Mouse (Mus musculus): Measurements from ENCODE around the gene Pdzd8. TPM values are rescaled to one million over a fixed set of nuclear protein-coding genes. Genes with fewer than 3 reads are reported as not detected.

Pdzd8 gene
- polyA plus RNA-seq (2012): 15.6 and 17.7 TPM in 2 replicates

DNA sequence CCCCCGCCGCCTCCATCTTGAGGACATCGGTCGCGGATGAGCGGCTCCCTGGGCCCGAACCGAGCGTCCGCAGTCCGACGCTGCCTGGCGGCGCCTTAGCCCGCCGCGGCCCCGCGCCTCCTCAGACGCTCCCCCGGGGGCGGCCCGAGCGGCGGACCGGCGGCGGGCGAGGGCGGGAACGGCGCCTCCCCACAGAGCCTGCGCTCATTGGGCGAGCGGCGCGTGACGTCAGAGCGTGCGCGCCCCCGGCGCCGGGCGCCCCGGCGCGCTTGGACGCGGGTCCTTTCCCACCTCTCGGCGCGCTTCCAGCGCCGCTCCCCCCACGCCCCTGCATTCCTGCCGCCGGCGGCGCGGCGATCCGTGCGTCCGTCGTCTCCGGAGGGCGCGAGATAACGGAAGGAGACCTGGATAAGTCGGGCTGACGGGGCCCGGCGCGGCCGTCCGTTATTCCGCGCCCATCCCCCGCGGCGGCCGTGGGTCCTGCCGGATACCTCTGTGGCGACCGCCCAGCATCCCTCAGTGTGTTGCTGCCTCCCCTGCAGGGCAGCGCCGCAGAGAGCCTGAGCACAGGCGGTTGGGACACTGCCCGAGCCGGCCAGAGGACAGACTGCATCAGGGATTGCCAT is at the start of gene Pdzd8:
Gene Pdzd8 (minus strand): TSS at position 123 of the 626 bp plus-strand sequence.
- TF ChIP-seq GATA1 (IDR thresholded peaks at IDR 0.05; ENCODE audit: low read length): no peak

DNA sequence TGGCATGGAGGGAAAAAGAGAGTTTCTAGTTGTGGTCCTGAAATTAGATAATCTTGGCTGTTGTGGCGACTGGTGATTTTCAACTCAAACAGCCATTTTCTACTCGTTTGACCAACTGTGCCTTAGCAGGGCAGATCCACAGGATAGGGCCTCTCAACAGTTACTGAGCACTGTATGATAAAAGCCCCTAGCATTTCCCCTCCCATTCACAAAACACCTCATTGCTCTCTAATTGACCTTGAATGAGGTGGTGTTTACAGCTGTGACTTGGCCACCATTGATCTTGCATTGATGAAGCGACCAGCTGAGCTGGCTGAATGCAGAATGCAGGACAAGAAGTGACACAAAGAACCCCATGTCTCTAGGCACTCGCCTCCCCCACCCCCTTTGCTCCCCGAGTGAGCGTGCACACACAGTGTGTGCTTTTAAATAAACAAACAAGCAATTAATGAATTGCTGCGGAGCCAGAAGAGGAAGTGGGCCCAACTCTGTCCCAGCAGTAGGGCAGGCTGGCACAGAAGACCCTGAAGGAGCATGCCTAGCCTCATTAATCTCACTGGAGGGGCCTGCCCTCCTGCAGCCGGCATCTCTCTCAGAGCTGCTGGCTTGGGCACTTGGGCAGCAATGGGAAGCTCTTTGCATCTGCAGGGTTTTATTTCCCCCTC is 48.3 kb upstream of the Pdzd8 start:
- no peak for TF ChIP-seq GATA1 (IDR thresholded peaks at IDR 0.05; ENCODE audit: low read length)

DNA sequence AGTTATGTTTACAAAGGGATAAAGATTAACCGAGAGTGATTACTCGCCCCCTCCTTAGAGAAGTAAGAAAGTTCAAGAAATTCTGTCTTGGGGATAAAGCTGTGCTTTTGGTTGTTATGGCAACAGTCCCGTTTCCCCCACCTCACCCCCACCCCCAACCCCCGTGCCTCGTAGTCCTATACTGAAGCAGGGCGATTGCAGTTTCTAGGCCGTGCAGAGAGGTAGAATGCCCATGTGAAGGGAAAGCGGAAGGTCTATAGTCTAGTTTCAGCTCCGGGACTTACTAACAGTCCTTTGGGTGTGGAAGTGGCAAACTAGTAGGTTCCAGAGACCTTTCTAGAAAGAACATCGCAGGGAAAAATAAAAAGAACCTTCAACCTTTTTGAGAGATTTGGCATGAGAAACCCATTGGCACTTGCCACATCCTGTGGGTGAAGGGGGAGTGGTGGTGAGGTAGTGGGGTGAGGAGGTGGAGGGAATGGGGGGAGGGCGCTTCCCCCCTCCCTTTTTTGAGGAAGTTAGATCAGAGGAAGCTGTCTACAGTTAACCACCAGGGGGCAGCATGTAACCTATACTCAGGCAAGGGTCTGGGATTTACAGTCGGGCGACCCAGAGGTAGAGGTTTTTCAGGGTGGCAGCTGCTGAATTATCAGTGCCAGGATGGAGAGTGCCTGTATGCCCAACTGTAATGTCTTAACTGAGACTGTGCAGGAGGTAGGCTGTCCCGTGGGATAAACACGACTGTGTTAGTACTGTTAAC is 43.4 kb upstream of the Pdzd8 start:
- TF ChIP-seq GATA1 (IDR thresholded peaks at IDR 0.05; ENCODE audit: low read length): no peak

GRCm38 (mm10) chr19:59388399-59388798 is 42.8 kb upstream of the Pdzd8 start:
- TF ChIP-seq GATA1 (IDR thresholded peaks at IDR 0.05; ENCODE audit: low read length): no peak

DNA sequence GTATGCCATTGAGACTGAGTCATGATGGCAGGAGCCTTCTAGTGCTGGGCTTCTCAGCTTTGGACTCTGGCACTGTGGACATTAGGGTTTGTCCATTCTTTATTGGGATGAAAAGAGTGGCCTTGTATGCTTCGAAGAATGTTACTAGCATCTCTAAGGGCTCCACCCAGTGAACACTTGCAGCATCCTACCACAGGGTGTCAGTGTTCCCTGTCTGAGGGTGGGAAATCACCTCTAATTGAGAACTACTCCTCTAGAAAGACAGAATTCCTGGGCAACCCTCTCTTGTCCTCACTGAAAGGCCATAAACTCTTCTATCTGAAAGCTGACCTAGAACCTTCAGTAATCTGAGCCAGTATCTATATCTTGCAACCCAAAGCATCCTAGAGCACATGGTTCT is 41.6 kb upstream of the Pdzd8 start:
- TF ChIP-seq GATA1 (IDR thresholded peaks at IDR 0.05; ENCODE audit: low read length): no peak

- no peak for TF ChIP-seq GATA1 (IDR thresholded peaks at IDR 0.05; ENCODE audit: low read length)
Measured at GRCm38 (mm10) chr19:59384582-59385495, 39.3 kb upstream of the Pdzd8 start.

- no peak for TF ChIP-seq GATA1 (IDR thresholded peaks at IDR 0.05; ENCODE audit: low read length)
Measured at GRCm38 (mm10) chr19:59382416-59382917, 36.9 kb upstream of the Pdzd8 start.

DNA sequence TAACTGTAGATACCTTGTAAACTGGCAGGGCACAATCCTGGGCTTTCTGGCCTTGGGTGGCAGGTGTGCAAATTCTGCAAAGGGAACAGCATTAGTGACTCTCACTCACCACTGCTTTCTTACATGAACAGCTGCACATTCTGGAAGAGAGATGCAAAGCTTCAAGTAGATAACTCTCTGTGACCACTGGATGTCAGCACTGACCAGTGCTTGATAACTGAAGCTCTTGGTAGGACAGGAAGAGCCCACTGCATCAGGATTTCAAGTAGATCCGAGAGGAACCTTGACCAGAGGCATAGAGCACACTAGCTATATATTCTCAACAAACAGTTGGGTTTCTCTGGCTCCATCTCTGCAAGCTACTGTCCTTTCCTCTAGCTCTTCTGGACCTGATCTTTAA is 34.4 kb upstream of the Pdzd8 start:
- TF ChIP-seq GATA1 (IDR thresholded peaks at IDR 0.05; ENCODE audit: low read length): no peak

DNA sequence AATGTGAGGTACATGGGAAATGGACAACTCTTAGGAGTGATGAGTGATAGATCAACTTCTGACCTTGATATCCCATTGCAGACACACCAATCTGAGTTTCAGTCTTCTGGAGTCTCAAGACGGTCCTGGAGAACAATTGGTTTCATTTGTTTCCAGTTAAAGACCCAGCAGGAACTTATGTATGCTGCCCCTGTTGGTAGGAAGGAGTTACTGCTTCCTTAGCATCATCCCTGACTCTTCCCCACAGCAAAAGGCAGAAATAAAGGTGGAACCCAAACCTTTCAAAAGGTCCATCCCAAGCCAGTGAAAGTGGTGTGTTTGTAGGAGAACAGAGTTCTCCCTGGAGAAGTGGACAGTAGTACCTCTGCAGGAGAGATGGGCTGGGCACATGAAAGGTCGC is 30.9 kb upstream of the Pdzd8 start:
- TF ChIP-seq GATA1 (IDR thresholded peaks at IDR 0.05; ENCODE audit: low read length): no peak

- TF ChIP-seq GATA1 (IDR thresholded peaks at IDR 0.05; ENCODE audit: low read length): no peak
Measured at GRCm38 (mm10) chr19:59374940-59375339, 29.4 kb upstream of the Pdzd8 start.

DNA sequence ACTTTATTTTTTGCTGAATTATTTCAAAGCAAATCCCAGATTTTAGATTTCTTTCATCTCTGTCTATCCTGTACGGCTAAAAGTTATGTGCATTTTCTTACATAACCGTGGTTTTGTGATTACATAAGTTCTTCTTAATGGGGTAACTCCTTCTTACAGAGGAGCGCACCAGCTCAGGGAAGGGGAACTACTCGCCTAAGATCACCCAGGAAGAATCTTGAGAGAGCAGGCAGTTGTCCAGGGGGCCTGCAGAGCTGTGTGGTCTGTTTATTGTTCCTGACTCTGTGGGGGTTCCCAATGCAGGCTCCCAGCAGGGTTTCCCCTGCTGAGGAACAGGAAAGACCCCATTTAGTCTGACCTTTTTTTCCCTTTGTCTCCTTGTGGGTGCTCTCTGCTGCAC is 27.3 kb upstream of the Pdzd8 start:
- TF ChIP-seq GATA1 (IDR thresholded peaks at IDR 0.05; ENCODE audit: low read length): no peak

DNA sequence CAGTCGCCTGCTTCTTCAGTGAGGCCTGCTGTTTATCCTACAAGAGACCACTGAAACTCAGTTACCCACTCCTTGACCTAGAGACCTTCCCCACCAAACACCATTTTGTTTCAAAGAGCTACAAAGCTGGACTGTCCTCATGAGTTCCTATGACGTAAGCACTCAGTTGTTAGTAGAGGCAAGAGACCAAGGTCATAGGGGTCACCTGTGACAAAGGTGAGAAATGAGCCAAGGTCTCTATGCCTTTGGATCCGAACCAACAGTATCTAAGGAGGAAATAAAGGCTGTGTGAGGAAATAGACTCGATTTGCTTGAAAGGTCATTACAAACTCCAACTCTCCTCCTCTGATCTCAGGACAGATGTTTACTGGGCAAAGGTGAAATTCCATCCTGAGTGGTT is 25.4 kb upstream of the Pdzd8 start:
- no peak for TF ChIP-seq GATA1 (IDR thresholded peaks at IDR 0.05; ENCODE audit: low read length)

DNA sequence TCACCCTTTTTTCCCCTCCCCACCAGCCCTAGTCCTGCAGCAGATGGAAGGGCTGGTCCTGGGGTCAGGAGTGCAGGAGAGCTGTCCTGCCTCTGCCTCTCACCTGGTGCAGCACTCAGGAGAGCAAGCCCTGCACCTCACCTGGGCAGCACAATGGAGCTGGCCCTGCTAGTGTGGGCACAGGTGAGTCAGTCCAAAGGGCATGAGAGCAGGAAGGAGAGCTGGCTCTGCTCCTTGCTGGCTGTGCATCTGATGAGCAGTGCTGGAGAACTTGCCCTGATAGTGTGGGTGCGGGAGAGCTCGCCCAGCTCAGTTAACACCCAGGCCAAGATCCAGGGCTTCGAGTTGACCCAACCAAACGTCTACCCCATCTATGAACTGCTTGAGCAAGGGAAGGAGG is 22.3 kb upstream of the Pdzd8 start:
- TF ChIP-seq GATA1 (IDR thresholded peaks at IDR 0.05; ENCODE audit: low read length): no peak

- TF ChIP-seq GATA1 (IDR thresholded peaks at IDR 0.05; ENCODE audit: low read length): no peak
Measured at GRCm38 (mm10) chr19:59366724-59367123, 21.1 kb upstream of the Pdzd8 start.

DNA sequence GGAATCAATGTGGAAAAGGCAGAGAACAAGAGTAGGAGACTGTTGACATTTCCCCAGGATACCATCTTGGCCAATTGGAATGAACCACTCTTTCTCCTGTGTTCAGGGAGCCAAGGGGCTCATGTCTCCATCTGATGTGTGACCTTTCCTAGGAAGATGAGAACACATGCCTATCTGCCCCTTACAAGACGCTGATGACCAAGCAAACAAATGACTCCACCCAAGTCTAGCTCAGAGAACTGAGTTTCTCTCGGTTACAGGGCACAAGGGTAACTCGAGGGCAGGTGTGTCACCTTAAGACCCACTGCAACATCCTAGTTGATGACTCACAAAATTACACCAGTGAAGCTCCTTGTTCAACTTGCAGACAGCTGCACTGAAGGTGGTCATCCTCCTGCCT is 18.1 kb upstream of the Pdzd8 start:
- TF ChIP-seq GATA1 (IDR thresholded peaks at IDR 0.05; ENCODE audit: low read length): no peak

All from G1E-ER4 (cell line).